Mouse (Mus musculus) midbrain, embryonic 16.5 days (tissue): ENCODE measurements around the gene Gng3. TPM values are rescaled to one million over a fixed set of nuclear protein-coding genes. Genes with fewer than 3 reads are reported as not detected.

ENCODE experiments used
- ATAC-seq: fragments of 200-750 bp; cut with Nextera tagmentation; 2 replicates; pipeline ENCODE4 v1.8.0; 2017; ENCODE audit warnings: moderate TSS enrichment
- H3K27ac ChIP-seq: fragments of 300-500 bp; sonication (generic); 2 replicates; pipeline ENCODE4 v1.5.1; 2014; ENCODE audit warnings: mild to moderate bottlenecking, low read length, mixed read lengths
- H3K27me3 ChIP-seq: fragments of 300-500 bp; sonication (generic); 2 replicates; pipeline ENCODE4 v1.6.1; 2014; ENCODE audit warnings: low read depth, low read length, mixed read lengths; ENCODE audit not compliant: control insufficient read depth, insufficient read depth
- H3K36me3 ChIP-seq: fragments of 300-500 bp; sonication (generic); 2 replicates; pipeline ENCODE4 v1.6.1; 2014; ENCODE audit warnings: mild to moderate bottlenecking, low read length, moderate library complexity, mixed read lengths; ENCODE audit not compliant: control insufficient read depth, insufficient read depth
- H3K4me1 ChIP-seq: fragments of 300-500 bp; sonication (generic); 2 replicates; pipeline ENCODE4 v1.6.1; 2014; ENCODE audit warnings: mild to moderate bottlenecking, low read length, mixed read lengths; ENCODE audit not compliant: control insufficient read depth, insufficient read depth
- H3K4me2 ChIP-seq: fragments of 300-500 bp; sonication (generic); 2 replicates; pipeline ENCODE4 v1.6.1; 2014; ENCODE audit warnings: mild to moderate bottlenecking, low read length, mixed read lengths
- H3K4me3 ChIP-seq: fragments of 300-500 bp; sonication (generic); 2 replicates; pipeline ENCODE4 v1.5.1; 2014; ENCODE audit warnings: low read depth, mild to moderate bottlenecking, low read length, moderate library complexity, mixed read lengths
- H3K9ac ChIP-seq: fragments of 300-500 bp; sonication (generic); 2 replicates; pipeline ENCODE4 v1.6.1; 2014; ENCODE audit warnings: low read depth, low read length, mixed read lengths
- H3K9me3 ChIP-seq: fragments of 300-500 bp; sonication (generic); replicated peaks from 2 replicates; pipeline ENCODE4 v1.6.1; 2014; ENCODE audit warnings: mild to moderate bottlenecking, low read length, mixed read lengths; ENCODE audit not compliant: control insufficient read depth, poor library complexity, severe bottlenecking
- WGBS: fragments of 180-500 bp; shearing (Covaris S2); extraction: QIAGEN DNeasy Blood & Tissue Kit; methylation state at CpG from one replicate; pipeline ENCODE4 v1.1.7; 2014; 5-methylcytosine and 5-hydroxymethylcytosine counted together
- polyA plus RNA-seq: library from polyadenylated mRNA; unstranded; fragments of >200 nt; fragmentation: Nextera tagmentation; extraction: Ambion mirVana; gene quantifications from 2 replicates; pipeline ENCODE4 v1.2.1, GENCODE M21; 2015

Gene Gng3
- polyA plus RNA-seq, 1 experiment from 2014 or later = 539 TPM

DNA sequence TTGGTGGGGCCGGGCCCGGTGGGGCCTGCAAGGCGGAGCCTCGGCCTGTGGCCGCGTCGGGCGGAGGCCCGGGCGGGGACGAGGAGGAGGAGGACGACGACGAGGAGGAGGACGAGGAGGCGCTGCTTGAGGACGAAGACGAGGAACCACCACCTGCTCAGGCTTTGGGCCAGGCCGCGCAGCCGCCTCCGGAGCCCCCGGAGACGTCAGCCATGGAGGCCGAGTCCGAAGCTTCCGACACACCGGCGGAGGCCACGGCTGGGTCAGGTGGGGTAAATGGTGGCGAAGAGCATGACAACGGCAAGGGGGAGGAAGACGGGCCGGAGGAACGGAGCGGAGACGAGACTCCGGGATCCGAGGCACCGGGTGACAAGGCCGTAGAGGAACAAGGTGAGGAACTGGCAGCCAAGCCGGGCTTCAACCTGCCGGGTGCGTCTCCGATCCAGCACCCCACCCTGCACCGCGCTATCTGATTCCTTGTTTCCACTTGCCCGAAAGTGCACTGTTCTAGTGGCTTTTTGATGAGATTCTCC is 18.5 kb downstream of the Gng3 start:
- peak overlapping the region; percentile 100 for H3K4me2 ChIP-seq
- peak overlapping the region; percentile 97 for H3K27ac ChIP-seq
- H3K27me3 ChIP-seq = no peaks in the 10 kb centered on the region
- peaks cover 46% of the 10 kb centered on the region for H3K4me1 ChIP-seq
- peak overlapping the region; percentile 74 for H3K9ac ChIP-seq
- ATAC-seq = peak; percentile 34
- peaks cover 12% of the 10 kb centered on the region for H3K36me3 ChIP-seq
- WGBS = under 1% methylated on average over 48 of the region's 48 CpGs
- no peaks in the 10 kb centered on the region for H3K9me3 ChIP-seq
- H3K4me3 ChIP-seq = peak overlapping the region; percentile 99

DNA sequence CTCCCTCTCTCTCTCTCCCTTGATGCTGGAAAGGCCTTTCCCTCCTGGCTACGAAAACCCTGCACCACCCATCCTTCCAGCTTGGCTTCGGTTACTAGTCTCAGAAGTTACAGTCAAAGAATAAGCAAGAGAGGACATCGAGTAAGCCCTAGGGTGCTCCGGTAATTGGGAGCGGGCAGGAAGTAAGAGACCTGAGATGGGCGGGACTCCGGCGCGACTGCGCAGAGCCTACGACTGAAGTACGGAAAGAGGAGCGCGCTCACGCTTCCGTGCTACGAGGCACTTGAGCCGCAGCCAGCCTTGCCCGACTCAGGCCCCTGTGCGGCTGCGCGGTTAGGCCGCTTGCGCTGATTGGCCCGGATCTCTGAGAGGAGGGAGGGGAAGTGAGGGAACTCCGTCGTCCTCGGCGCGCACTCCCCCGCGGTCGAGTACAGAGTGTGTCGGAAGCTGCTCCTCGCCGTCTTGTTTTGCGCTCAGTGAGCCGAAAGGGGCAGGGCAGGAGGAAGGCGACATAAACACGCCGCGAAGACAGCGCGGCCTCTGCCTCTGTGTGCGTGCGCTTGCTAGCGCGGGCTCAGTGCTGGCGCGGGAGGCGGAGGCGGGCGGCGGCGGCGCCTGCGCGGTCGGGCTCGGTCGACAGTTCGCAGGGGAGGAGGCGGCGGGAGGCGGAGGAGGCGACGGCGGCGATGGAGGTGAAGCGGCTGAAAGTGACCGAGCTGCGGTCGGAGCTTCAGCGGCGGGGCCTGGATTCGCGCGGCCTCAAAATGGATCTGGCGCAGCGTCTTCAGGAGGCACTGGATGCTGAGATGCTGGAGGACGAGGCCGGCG is 19.2 kb downstream of the Gng3 start, which contains the start of gene Hnrnpul2:
Gene Hnrnpul2, plus strand, starts transcription at position 415 of the 828 bp plus-strand sequence.
- peak within 1 kb of the TSS; percentile 97 for H3K27ac ChIP-seq
- no peaks in the 10 kb centered on the region for H3K9me3 ChIP-seq
- H3K27me3 ChIP-seq = no peaks in the 10 kb centered on the region
- H3K9ac ChIP-seq = peak within 1 kb of the TSS; percentile 74
- ATAC-seq = peak; percentile 96
- H3K4me2 ChIP-seq = peak within 1 kb of the TSS; percentile 100
- peaks cover 6% of the 10 kb centered on the region for H3K36me3 ChIP-seq
- H3K4me3 ChIP-seq = peak within 1 kb of the TSS; percentile 99
- under 1% methylated on average over 75 of the region's 83 CpGs for WGBS
- H3K4me1 ChIP-seq = peaks cover 50% of the 10 kb centered on the region

DNA sequence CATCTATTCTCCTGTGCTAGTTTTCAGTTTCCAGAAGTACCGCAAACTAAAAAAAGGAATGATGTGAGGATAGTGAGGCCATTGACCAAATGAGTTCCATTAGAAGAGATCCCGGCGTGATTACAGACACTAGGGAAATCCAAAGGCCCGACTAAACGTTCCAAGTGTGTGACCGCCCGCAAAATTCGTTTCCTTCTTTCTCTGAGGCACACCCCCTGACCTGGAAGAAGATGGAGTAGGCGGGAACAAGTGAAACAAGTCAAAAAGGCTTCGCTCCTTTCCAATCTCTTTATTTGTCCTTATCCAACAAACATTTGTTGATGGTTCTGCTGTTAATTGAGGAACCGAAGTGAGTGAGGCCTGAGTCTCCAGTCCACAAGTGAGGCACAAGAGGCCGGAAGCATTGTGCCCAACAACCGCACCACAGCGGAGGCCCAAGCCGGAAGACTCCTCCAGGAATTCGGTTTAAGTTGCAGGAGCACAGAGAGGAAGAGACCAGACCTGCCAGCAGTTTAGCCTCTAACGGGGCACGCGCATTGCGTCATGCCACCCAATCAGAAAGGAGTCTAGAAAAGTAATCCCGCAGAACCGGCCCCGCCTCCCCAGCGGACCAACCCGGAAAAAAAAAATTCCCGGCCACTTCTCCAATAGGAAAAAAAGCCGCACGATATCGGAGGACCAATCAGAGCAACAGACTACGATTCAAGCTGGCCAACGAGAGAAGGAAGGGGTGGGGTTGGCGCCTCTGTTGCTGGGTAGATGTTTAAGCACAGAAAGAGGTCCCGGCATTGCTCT is 20.0 kb downstream of the Gng3 start, which contains the start of gene Ttc9c:
Gene Ttc9c, minus strand, starts transcription at position 533 of the 795 bp plus-strand sequence.
- H3K27me3 ChIP-seq = no peaks in the 10 kb centered on the region
- H3K9me3 ChIP-seq = no peaks in the 10 kb centered on the region
- H3K27ac ChIP-seq = peak within 1 kb of the TSS; percentile 97
- peak within 1 kb of the TSS; percentile 74 for H3K9ac ChIP-seq
- H3K4me3 ChIP-seq = peak within 1 kb of the TSS; percentile 99
- H3K36me3 ChIP-seq = no peaks in the 10 kb centered on the region
- WGBS = 1% methylated on average over 33 of the region's 33 CpGs
- peaks cover 50% of the 10 kb centered on the region for H3K4me1 ChIP-seq
- ATAC-seq = peak; percentile 94
- peak within 1 kb of the TSS; percentile 100 for H3K4me2 ChIP-seq

DNA sequence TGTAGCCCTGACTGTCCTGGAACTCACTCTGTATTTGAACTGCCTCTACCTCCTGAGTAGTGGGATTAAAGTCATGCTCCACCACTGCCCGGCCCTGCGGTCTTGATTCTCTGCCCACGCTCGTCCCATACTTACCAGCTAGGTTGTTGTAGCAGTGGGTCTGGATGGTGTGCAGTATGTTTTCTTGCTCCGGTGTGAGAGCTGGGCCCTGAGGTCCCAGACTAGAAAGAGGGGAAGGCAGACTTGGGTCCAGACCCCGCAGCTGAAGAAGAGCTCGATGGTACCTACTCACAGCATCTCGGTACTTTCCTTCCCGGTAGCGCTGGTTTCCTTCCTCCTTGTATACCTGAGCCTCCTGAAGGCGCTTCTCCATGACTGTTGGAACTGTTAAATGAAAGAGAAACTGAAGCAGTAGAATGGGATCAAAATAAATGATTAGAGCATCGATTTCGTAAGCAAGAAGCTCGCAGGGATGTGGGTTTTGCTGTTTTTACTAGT is 20.6 kb downstream of the Gng3 start:
- ATAC-seq = no peak
- H3K27me3 ChIP-seq = no peaks in the 10 kb centered on the region
- H3K4me1 ChIP-seq = peaks cover 49% of the 10 kb centered on the region
- peak overlapping the region; percentile 74 for H3K9ac ChIP-seq
- peak overlapping the region; percentile 100 for H3K4me2 ChIP-seq
- H3K4me3 ChIP-seq = peak overlapping the region; percentile 99
- 29% methylated on average over 14 of the region's 14 CpGs for WGBS
- no peaks in the 10 kb centered on the region for H3K9me3 ChIP-seq
- peak overlapping the region; percentile 97 for H3K27ac ChIP-seq
- H3K36me3 ChIP-seq = 0 out of 2 replicates have a peak, but pooled peaks cover 2% of the 10 kb centered on the region

DNA sequence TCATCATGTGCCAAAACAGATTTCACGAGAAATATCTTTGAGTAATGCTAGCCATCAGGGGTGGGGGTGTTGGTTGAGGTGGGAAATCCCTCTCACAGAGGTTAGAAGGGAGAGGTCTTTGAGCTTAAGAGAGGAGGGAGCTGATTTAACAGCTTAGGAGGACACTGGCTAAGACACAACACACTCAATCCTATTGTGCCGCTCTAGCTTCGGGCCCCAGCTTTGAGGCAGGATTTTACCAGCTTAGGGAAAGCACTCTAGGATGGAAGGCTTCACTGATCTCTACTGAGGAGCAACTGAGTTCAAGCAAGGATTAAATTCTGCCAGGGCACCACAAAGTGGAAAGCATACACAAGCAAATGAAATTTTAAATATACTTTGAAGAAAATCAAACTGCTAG is 22.0 kb downstream of the Gng3 start:
- WGBS = 30% methylated on average over 3 of the region's 3 CpGs
- Histone ChIP-seq H3K4me2 (peak overlapping the region; percentile 35), H3K27ac (no peak overlapping the region), H3K9ac (peak overlapping the region; percentile 28; the same call in 1 of the 2 replicates), H3K9me3 (no peaks in the 10 kb centered on the region), H3K36me3 (0 out of 2 replicates have a peak, but pooled peaks cover 2% of the 10 kb centered on the region), H3K4me1 (peaks cover 35% of the 10 kb centered on the region), H3K4me3 (no peak overlapping the region), H3K27me3 (no peaks in the 10 kb centered on the region)
- no peak for ATAC-seq

DNA sequence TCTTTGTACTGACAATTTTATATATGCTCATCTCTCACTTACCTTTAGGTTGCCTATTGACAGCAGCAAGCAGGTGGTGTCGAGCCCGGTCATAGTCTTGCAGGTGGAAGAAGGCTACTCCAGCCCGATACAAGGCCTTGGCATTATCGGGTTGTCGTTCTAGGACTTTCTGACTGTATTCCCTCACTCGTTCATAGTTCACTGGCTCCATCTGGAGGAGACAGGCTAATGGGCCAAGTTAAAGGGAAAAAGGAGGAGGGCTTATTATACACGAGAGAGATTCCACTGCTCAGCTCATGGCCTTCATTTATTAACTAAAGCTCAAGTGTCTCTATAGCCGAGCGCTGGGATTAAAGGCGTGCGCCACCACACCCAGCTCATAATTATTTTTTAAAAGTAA is 23.2 kb downstream of the Gng3 start:
- Histone ChIP-seq H3K4me1 (peaks cover 28% of the 10 kb centered on the region), H3K27me3 (no peaks in the 10 kb centered on the region), H3K4me2 (no peak overlapping the region), H3K4me3 (no peak overlapping the region), H3K9ac (no peak overlapping the region), H3K36me3 (peaks cover 5% of the 10 kb centered on the region; the same call in 1 of the 2 replicates), H3K27ac (no peak overlapping the region), H3K9me3 (no peaks in the 10 kb centered on the region)
- whole genome bisulfite sequencing = 72% methylated on average over 11 of the region's 11 CpGs
- no peak for ATAC-seq

DNA sequence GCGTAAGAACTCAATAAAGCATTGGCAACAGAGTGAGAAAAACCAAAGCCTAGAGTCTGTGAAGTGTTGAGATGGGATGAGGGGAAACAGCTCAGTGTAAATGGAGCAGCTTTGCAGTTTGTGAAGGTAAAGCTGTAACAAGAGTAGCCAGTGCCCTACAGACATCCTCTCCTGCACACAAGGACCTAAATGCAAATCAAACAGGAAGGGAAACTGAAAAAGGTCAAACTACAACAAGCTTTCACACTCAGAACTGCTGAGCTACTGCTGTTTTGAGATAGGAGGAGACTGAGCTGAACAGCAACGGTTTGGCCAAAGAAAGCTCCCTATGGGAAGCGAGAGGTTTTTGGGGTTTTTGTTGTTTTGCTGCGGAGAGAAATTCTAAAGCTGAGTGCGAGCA is 32.2 kb downstream of the Gng3 start:
- 93% methylated on average over 5 of the region's 5 CpGs for WGBS
- Histone ChIP-seq H3K27me3 (no peaks in the 10 kb centered on the region), H3K9ac (no peak overlapping the region), H3K4me2 (no peak overlapping the region), H3K36me3 (peaks cover 10% of the 10 kb centered on the region), H3K27ac (no peak overlapping the region), H3K4me1 (peaks cover 11% of the 10 kb centered on the region), H3K4me3 (no peak overlapping the region), H3K9me3 (no peaks in the 10 kb centered on the region)
- no peak for ATAC-seq

DNA sequence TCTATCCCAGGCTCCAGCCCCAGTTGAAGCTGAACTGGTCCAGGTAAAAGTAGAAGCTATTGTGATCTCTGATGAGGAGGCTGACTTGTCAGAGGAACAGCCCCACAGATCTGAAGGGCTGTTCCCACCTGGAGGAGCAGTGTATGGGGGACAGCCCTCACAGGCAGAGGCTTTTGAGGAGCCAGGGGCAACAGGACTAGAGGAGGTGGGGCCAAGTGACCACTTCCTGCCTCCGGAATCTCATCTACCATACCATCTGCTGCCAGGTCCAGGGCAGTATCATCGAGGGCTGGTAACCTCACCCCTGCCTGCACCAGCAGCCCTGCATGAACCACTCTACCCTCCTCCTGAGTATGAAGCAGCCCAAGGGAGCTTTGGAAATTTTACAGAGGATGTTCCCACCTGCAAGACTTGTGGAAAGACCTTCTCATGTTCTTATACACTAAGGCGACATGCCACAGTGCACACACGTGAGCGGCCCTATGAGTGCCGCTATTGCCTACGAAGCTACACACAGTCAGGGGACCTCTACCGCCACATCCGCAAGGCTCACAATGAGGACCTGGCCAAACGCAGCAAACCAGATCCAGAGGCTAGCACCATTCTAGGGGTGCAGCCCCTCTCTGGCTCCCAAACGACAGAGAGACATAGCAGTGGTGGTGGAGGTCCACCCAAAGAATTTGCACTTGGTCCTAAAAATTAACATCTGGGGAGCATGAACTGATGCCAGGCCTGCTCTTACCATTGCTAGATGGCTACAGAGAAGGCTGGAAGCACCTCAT is 34.9 kb downstream of the Gng3 start:
- whole genome bisulfite sequencing = 92% methylated on average over 11 of the region's 11 CpGs
- no peak overlapping the region for H3K9ac ChIP-seq
- no peak overlapping the region for H3K4me3 ChIP-seq
- no peak overlapping the region for H3K27ac ChIP-seq
- H3K4me2 ChIP-seq = no peak overlapping the region
- H3K4me1 ChIP-seq = peaks cover 14% of the 10 kb centered on the region
- no peaks in the 10 kb centered on the region for H3K27me3 ChIP-seq
- ATAC-seq = no peak
- peaks cover 7% of the 10 kb centered on the region for H3K36me3 ChIP-seq
- H3K9me3 ChIP-seq = no peaks in the 10 kb centered on the region
